Mouse (Mus musculus) retina, adult 2 months (tissue): ENCODE data around the gene Gstm3.
"Not testable (repeated sequence)": the region's sequence is repeated elsewhere in the genome, so short reads cannot be mapped to it uniquely, and the experiment has no call there.

Experiments
- DNase-seq: peaks from one replicate; pipeline ENCODE4 v3.0.0-alpha.2; 2012; ENCODE audit warnings: low read depth, low spot score

Gstm3 gene

GRCm38 (mm10) chr3:107968724-107969395 is at the start of gene Gstm3:
Gene Gstm3 (minus strand): TSS chr3:107969283.
- DNase-seq: no peak

DNA sequence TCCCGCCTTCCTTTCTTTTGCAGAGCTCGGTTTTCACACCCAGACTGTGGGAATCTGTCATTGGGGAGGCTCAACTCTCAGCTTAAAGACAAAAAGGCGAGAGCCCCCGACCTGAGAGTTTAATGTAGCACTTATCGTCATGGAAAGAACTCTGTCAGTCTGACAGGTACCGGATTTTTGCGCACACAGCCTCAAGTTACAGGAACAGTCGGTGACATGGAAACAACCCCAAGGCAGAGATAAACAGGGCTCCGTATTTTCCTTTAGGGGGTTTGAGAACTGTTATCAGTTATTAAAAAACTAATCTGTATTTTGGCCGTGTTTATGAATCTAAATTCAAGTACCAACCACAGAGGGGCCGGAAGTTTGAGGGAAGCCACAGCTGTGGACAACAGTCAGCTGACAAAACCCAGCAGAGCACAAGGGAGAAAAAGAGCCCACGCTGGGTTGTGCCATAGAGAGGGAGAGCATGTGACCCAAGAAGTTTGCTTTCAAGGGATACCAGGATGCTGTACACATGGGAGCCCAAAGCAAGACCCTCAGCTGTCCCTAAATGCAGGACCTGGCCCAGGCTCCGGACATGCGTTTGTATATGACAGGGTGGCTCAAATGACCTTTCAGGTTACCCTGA is 49.2 kb upstream of the Gstm3 start:
- no peak for DNase-seq

GRCm38 (mm10) chr3:108017473-108018189 is 48.5 kb upstream of the Gstm3 start, which contains the start of gene Gstm1:
Gene Gstm1 (minus strand): TSS chr3:108017973.
- peak; percentile 59 for DNase-seq

DNA sequence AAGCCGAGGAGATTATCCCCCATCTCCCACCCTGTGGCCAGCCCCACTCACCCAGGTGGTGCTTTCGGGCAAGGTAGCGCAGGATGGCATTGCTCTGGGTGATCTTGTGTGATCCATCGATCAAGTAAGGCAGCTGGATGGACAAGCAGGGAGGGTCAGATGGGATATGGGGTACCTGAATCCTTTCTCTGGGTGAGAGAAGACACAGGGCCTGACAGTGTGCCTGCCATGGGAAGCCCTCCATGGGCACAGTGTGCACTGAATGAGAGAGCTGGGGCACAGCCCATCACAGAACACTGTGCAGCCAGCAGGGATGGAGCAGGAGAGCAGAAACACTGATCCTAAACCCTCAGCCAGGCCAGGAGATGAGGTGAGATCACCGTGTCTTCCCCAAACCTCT is 47.4 kb upstream of the Gstm3 start:
- DNase-seq: not testable (repeated sequence)

- DNase-seq: no peak
Observed at GRCm38 (mm10) chr3:108014974-108015346, 45.9 kb upstream of the Gstm3 start.

DNA sequence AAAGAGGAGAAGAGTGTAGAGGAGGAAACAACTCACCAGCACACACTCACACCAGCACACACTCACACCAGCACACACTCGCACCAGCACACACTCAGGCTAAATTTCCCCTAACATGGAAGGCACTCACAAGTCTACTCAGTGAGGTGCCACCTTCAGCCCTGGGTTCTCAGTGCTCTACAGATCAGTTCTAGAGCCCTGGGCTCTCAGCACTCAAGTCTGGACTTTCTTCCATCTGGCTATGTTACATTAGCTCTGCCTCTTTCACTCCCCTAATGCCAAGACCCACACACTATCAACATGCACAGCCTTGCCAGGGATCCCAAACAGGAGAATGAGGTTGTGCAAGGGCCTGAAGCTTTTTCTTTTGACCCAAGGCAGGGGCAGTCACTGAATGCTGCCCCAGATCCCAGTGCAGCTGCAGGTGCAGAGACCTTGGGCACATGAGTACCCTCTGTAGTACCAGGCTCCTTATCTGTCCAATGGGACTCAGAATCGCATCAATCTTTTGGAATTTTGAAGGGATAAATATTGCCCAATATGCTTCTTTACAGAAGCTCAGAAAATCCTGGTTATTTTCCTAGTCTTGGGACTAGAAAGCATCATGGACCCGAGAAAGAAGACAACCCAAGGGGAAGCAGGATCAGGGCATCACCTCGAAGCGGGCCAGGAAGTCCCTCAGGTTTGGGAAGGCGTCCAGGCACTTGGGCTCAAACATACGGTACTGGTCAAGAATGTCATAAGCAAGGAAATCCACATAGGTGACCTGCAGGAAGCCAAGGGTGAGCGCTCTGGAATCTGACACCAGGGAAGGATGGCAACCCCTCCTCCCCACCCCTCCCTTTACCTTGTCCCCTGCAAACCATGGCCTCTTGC is 45.3 kb upstream of the Gstm3 start:
- DNase-seq: no peak

DNA sequence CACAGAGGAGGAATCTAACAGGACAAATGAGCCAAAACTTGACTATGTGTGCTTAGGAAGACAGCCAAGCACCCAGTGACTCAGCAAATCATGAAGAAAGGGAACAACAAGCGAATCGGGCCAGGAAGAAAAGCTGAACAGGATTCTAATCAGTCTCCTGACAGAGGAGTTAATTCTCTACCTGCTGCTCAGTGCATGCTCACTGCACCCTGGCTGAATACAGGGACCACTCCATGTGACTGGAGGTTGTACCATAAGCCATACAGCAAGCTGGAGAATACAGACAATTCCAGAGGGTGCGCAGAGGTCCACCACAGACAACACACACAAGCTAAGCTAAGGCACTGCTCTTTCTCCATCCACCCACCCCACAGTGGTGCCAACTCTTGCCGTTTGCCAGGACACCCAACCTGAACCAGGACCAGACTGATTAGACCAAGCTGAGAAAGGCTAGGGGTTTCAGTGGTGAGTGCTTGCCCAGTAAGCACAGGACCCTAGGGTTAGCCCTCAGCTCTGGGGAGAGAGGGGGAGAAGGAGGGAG is 44.3 kb upstream of the Gstm3 start:
- DNase-seq: no peak

DNA sequence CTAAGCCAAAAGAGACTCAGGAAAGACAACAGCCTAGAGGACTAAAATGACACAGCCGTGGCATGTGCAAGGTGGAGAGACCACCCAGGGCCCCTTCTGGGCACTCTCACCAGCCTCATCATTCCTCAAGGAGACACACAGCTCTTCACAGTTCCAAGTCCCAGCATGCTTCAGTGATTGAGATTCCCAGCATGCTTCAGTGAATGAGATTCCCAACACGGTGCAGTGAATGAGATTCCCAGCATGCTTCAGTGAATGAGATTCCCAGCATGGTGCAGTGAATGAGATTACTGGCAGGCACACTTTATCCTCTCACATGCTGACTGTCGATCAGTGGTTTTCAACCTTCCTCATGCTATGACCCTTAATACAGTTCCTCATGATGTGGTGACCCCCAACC is 42.5 kb upstream of the Gstm3 start:
- DNase-seq: no peak

DNA sequence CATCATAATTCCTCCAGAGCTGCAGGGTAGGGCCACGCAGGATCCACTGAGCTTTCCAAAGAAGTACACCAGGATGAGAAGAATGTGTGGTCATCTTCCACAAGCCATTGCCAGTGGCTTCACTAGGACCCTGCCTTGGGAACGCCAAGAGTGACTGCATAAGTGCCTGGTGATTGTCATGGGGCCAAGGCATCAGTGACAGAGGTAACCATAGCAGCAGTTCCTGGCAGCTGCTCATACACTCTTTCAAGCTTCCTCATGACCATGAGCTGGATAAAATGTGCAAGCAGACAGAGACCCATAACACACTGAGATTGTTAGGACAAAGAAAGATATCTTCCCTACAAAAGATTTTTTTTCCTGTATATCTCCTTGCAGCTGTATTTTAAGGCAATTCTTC is 41.2 kb upstream of the Gstm3 start:
- no peak for DNase-seq

DNA sequence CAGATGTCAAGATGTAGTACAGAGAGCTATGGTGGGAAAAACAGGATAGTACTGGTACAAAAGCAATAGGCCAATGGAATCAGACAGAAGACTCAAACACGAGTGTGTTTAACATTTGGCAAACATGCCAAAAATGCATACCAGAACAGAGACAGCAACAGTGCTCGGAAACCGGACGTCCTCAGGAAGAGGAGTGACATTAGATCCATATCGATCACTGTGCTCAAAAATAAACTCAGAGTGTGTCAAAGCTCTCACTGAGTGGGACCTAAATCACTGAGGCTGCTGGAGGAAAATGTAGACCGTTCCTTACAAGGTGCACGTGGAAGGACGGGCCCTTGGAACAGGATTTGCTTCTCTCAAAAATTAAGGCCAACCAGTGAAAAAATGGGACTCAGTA is 32.9 kb upstream of the Gstm3 start:
- no peak for DNase-seq

DNA sequence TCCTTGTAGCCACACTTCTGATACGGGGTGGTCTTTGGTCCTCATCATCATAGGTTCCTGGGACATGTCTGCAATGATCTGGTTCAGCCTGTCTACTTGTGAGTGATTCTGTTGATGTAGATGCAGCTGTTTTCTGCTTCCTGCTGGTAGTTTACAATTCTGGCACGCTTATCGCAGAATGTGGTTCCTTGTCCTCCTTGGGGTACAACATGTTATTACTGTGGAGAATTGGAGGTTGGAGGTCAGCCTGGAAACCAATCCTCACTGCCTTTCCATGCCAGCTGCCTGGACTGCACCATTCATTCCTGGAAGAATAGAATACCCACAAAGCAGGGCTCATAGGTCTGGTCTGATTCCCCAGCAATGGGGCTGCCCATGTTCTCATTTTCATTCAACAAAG is 30.4 kb upstream of the Gstm3 start:
- DNase-seq: no peak

- DNase-seq: no peak
Observed at GRCm38 (mm10) chr3:107998591-107998990, 29.5 kb upstream of the Gstm3 start.

DNA sequence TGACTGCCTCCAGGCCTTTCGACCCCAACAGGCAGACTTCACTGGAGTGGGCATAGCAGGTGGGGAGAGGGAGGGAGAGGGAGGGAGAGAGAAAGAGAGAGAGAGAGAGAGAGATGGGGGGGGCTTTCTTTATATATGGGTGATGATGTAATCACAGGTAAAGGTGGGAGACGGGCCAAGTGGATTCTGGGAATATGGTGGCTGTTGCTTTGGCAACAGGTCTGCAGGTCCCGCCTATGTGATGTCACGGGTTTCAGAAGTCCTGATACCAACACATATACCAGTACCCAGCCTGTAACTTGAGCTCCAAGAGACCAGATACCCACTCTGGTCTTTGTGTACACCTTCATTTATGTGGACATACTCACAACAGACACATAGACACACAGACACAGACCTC is 27.5 kb upstream of the Gstm3 start:
- no peak for DNase-seq

DNA sequence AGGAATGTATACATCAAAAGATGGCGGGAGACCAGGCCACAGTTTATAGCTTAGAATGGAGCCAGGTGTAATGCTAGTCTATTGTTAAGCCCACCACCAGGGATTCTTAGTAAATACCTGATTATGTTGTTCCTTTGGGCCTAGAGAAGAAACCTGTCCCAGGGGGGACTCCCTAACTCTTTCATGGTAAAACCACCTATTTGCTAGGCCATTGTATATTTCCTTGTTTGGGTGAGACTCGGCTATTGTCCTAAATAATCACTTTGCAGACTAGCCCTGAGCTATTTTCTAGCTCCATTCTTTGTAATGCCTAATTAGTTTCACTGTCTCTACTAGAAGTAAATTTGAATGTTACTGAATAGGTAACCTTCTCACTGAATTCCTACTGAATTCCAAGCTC is 26.9 kb upstream of the Gstm3 start:
- not testable (repeated sequence) for DNase-seq

DNA sequence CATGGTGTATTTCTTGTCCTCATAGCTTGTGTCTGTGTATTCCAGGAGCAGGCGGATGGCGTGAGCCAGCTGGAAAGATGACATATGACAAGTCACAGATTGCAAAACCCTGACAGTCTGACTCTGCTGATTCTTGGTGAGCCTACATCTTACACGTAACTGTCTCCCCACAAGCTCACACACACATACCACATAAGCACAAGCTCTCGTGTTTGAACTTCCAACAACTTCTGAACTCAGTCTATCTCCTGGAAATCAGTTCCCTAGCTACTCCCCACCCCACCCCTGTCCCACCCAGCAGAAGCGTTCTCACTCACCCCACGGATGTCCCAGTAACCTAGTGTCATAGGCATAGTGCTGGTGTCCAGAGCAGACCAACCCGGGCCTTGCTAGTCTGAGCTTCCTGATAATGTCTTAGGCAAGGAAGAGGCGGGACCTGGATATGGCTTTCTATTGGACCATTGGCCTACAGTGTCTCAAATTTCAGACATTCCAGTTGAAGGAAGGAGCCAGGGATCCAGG is 17.0 kb upstream of the Gstm3 start, which contains the start of gene Gstm2:
Gstm2 (minus strand) TSS at position 413 of the 522 bp plus-strand sequence.
- no peak for DNase-seq

DNA sequence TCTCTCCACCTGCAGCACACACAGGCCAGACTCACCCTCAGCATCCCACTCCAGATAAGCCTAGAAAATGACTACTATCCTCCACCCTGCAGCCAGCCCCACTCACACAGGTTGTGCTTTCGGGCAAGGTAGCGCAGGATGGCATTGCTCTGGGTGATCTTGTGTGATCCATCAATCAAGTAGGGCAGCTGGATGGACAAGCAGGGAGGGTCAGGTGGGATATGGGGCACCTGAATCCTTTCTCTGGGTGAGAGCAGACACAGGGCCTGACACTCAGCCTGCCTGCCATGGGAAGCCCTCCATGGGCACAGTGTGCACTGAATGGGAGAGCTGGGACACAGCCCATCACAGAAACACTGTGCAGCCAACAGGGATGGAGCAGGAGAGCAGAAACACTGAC is 16.1 kb upstream of the Gstm3 start:
- DNase-seq: not testable (repeated sequence)

GRCm38 (mm10) chr3:107984471-107984870 is 15.4 kb upstream of the Gstm3 start:
- DNase-seq: no peak

DNA sequence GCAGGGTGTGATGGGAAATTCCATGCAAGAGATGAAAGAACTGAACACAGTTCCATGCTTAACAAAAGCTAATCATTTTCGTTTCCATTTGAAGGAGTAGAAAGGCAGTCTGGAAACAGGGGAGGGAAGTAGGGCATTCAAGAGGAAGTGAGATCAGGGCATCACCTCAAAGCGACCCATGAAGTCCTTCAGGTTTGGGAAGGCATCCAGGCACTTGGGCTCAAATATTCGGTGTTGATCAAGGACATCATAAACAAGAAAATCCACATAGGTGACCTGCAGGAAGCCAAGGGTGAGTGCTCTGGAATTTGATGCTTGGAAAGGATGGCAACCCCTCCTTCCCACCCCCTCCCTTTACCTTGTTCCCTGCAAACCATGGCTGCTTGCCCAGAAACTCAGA is 14.7 kb upstream of the Gstm3 start:
- no peak for DNase-seq

DNA sequence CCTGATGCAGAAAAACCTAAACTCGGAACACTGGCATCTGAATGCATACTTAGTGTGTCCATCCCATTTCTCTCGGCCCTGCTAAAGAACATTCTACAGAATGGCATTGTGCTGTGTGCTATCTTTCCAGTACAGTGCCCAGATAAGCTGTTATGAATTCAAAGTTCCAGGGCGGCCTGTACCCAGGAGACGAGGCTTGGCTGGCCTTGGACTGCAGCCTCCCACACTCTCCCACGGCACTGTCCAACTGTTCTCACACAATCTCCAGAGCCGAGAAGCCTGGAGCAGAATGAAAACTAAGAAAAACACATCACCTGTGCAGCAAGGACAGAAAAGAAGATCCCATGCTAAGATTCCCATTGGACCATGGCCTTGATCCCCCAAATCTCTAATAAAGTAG is 13.6 kb upstream of the Gstm3 start:
- DNase-seq: no peak

DNA sequence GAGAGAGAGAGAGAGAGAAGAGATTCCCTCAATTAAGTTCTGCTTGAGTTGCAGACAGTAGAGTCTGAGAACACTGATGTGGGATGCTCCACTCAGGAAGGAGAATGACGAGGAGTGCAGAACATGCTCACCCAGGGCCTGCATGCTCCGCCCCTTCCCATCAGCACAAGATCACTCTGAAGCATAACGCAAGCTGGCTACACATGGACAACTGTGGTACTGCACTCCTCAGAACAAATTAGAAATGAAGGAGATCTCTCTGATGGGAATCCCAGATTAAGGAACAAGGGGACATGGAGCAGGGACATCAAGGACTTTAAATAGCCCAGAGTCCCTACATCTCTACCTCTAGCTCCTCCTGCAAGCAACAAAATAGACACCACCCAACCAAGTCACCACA is 12.2 kb upstream of the Gstm3 start:
- no peak for DNase-seq

DNA sequence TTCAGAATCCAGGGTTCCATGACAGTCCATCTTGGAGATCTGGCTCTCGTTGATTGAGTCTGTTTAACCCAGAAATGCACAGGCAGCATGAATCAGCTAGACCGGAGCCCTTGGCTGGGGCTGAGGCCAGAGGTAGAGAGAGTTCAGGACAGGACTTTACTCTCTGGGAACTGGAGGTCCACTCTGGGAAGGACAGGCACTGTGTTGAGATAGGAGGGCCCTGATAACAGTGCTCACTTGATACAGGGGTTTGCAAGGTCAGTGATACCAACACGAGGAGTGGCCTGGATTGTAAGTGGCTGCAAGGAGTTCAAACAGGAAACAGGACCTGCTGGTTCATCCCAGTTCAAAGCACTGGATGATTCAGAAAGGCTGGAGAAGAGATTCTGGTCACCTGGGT is 8.6 kb upstream of the Gstm3 start:
- no peak for DNase-seq
